Mouse (Mus musculus): ENCODE results near the gene Podn.
A peak's percentile ranks its signal among the peaks of the same experiment; 100 is the strongest.
"Not testable (repeated sequence)": the region's sequence is repeated elsewhere in the genome, so short reads cannot be mapped to it uniquely, and the experiment has no call there.

The Podn gene

GRCm38 (mm10) chr4:108079191-108079590 is 17.1 kb downstream of the Podn start:
- DNase-seq (ENCODE audit: low read depth, low spot score), result not testable (repeated sequence)

DNA sequence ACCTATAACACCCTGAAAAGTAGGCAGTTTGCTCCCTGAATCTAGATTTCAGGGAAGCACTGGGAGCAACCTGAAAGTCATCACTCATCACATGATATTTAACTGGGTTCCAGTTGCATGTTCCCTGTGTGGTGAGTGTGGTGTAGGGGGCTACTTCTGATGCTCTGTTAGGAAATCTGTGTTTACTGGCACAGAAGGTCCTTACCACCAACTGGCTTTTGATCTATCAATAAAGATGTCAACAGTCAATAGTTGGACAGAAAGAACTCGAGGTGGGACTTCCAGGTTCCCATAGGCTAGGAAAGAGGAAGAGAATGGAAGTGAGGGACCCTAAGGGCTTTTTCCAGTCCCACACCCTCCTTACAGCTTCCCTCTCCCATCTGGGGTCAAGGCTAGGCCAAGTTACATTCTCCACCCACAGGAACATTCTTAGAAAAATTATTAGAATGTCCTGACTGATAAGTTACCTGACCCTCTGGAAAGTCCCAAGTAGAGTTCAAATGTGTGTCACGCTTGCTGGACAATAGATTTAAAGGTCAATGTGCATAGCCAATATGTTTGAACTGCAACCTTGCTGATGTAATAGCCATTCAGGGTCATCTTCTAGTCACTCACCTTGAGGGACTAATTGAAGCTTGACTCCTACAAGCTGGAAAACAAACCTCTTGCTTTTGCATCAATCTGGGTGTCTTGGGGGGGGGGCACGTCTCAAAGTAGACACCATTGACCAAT is 18.9 kb downstream of the Podn start:
- DNase-seq (ENCODE audit: low read depth, low spot score), result no peak

DNA sequence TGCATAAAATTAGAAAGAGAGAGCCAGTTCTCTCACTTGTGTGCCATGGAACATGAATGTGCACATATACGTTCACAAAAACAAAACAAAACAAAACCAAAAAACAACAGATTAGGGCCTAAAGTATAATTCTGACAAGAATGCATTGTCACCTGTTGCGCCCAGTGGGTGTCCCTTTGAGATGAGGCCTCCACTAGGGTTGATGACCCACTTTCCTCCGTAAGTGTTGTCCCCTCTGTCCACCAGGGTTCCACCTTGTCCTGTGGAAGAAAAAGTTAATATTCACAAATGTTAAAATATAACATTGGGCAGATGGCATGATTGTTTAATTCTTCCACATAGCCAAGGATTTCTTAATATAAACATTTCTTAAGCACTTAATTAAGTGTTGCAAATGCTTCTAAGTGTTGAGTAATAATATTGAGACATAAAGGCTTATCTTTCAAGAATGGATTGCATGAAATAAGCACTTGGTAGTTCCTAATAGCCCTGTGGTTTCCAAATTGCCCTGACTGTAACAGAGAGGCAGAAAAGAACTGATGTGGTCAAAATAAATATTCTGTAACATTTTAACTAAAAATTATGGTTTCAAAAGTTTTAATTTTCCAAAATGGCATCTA is 21.9 kb downstream of the Podn start:
- DNase-seq (ENCODE audit: low read depth, low spot score), result no peak

DNA sequence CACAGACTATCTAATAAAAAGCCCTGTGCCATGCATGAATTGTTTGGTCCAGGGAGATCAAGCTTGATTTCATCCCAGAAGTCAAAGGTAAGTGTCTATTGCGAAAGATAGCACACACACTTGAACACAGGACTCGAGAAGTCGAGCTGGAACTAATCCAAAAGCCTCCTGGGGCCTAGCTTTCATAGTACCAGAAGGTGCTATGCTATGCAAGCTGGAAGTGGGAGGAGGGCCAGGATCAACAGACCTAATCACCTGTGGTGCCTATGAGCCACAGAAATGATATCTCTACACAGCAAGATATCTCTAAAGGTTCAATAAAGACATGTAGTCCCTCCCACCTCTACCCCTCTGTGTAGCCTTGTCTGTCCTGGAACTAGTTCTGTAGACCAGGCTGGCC is 24.2 kb downstream of the Podn start:
- no peak for DNase-seq (ENCODE audit: low read depth, low spot score)

GRCm38 (mm10) chr4:108071235-108071901 is 24.9 kb downstream of the Podn start:
- peak; percentile 94 for DNase-seq (ENCODE audit: low read depth, low spot score)

- no peak for DNase-seq (ENCODE audit: low read depth, low spot score)
Measured at GRCm38 (mm10) chr4:108070723-108071122, 25.5 kb downstream of the Podn start.

DNA sequence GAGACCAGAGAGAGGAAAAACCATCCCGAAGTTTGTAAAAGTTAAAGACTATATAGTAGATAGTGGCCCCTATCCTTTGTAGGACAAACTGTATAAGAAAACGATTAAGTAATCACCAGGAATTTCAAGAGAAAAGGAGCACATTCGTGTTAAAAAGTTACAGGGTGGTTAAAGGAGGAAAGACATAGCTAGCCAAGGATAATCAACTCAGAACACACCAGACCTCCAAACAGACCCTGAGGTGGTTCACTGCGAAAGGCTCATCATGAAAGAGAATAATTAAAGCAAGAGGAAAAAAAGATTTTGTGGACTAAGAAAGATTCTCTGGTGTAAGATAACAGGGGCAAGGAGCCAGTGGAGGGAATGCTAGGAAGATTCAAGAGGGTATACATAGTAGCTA is 26.0 kb downstream of the Podn start:
- no peak for DNase-seq (ENCODE audit: low read depth, low spot score)

GRCm38 (mm10) chr4:108068081-108068480 is 28.2 kb downstream of the Podn start:
- no peak for DNase-seq (ENCODE audit: low read depth, low spot score)

GRCm38 (mm10) chr4:108067261-108067660 is 29.0 kb downstream of the Podn start:
- DNase-seq (ENCODE audit: low read depth, low spot score), result no peak

DNA sequence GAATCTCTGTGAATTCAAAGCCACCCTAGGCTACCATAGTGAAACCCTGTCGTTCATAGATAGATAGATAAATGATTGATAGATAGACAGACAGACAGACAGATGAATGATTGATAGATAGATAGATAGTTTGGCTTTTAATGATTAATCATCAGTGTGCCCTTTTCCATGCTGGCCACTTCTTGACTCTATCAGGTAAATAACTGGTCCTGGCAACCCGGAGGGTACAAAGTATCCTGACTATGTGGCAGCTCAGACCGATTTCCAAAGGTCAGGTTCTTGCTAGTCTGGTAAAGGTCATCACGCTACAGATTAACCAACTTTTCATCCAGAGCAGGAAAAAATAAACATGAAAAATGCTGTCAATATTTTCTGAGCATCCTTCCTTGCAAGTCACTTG is 29.7 kb downstream of the Podn start:
- DNase-seq (ENCODE audit: low read depth, low spot score), result no peak

GRCm38 (mm10) chr4:108065176-108065844 is 30.9 kb downstream of the Podn start:
- DNase-seq (ENCODE audit: low read depth, low spot score), result no peak

DNA sequence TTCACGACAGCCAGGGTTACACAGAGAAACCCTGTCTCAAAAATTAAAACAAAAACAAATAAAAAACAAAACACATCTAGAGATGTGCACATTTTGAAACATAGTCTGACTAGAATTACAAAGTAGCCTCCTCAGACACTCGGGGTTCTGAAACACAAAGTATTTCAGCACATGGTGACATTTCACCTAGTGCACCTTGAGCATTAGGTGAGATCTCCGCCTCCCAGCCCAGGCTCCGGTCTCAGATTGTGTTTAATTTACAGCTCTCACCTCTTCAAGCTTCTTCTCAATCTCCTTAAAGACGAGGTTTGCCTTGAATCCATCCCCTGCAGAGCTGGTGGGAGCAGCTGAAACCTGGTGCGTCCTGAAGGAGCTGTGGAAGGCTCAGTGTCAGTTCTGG is 32.6 kb downstream of the Podn start:
- no peak for DNase-seq (ENCODE audit: low read depth, low spot score)

- DNase-seq (ENCODE audit: low read depth, low spot score), result no peak
Measured at GRCm38 (mm10) chr4:108062524-108062923, 33.7 kb downstream of the Podn start.

DNA sequence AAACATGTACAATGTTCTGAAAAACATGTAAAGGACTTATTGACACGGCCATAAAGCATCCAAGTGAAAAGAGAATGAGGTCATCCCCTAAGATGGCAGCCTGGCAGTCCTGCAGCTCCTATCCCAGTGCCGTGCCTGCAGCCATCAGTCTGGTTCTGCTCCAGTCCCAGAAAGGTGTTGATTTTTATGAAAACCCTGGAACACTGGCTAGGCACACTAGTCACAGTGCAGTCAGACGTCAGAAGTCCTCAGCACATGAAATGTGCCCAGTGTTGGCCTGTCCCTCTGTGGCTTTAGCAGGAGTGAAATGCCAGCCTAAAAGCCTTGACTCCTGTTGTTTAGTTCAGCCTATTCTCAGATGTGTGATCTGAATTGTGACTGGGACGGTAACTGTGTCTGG is 35.5 kb downstream of the Podn start:
- DNase-seq (ENCODE audit: low read depth, low spot score), result no peak

GRCm38 (mm10) chr4:108059601-108060379 is 36.5 kb downstream of the Podn start:
- no peak for DNase-seq (ENCODE audit: low read depth, low spot score)

- DNase-seq (ENCODE audit: low read depth, low spot score), result no peak
Measured at GRCm38 (mm10) chr4:108058166-108058565, 38.1 kb downstream of the Podn start.

- DNase-seq (ENCODE audit: low read depth, low spot score), result no peak
Measured at GRCm38 (mm10) chr4:108057247-108057646, 39.0 kb downstream of the Podn start.

DNA sequence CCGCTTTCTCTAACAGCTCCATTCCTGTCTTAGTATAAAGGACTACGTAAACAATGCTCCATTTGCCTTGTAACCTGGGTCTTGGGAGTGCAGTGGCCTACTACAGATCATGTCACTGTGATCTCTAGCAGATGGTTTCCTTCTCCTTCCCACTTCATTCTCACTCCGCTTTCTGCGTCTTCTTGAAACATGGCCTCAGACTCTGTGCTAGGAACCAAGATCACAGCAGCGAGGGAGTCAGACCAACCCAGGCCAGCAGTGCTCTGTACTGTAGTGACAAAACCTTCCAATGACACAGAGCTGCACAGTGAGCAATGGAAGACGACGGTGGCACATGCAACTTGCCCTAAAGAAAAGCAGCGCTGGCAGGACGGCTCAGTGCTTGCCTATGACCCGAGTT is 40.4 kb downstream of the Podn start:
- no peak for DNase-seq (ENCODE audit: low read depth, low spot score)

- DNase-seq (ENCODE audit: low read depth, low spot score), result no peak
Measured at GRCm38 (mm10) chr4:108052673-108053072, 43.6 kb downstream of the Podn start.

DNA sequence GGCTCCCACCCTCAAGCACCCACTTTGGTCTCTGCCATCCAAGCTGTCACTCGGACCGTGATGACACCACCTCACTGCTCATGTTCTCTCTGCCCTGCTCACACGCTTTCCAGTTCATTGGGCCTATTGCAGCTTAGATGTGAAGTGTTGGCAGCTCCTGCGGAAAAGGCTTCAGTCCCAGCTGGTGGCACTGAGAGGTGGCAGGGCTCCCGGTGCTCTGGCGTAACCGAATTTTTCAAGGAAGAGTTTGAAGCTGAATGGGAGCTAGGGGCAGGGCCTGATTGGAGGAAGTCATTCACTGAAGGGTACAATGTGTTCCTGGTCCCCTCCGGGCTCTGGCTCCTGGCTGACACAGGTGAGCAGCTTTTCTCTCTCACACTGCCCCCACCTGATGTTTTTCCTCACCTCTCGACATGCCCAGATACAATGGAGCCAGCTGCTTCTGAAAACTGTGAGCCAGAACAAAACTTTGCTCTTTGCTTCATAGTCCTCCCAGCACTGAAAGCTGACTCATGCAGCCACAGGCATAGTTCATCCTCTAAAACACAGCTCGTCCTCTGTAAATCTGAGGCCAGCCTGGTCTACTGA is 44.5 kb downstream of the Podn start:
- DNase-seq (ENCODE audit: low read depth, low spot score), result no peak

- no peak for DNase-seq (ENCODE audit: low read depth, low spot score)
Measured at GRCm38 (mm10) chr4:108046136-108046535, 50.1 kb downstream of the Podn start.

Measured in mesoderm, embryonic 11.5 days (tissue).